Mouse (Mus musculus): ENCODE measurements around the gene Wdr91. TPM values are rescaled to one million over a fixed set of nuclear protein-coding genes. Genes with fewer than 3 reads are reported as not detected.

The Wdr91 gene
- total RNA-seq, 2 experiments from 2014 or later, result 34.5 to 35.2 TPM

- DNase-seq (ENCODE audit: low spot score in 2 of 2), result no peak
These were observed 46.7 kb downstream of the Wdr91 start for GRCm38 (mm10) chr6:34863786-34864514.

- DNase-seq (ENCODE audit: low spot score in 2 of 2), result no peak
These were observed 47.8 kb downstream of the Wdr91 start, which contains the start of gene Tmem140 for GRCm38 (mm10) chr6:34862791-34863403. TSS of gene Tmem140 (plus strand) at chr6:34863146.

- DNase-seq (ENCODE audit: low spot score in 2 of 2), result no peak
These were observed 48.3 kb downstream of the Wdr91 start for GRCm38 (mm10) chr6:34862381-34862780.

GRCm38 (mm10) chr6:34861546-34862053 is 49.1 kb downstream of the Wdr91 start:
- DNase-seq (ENCODE audit: low spot score in 2 of 2), result no peak

GRCm38 (mm10) chr6:34832352-34832751 is 78.3 kb downstream of the Wdr91 start:
- DNase-seq (ENCODE audit: low spot score in 2 of 2), result no peak

Other genes starting within 250 kb of the Wdr91 start
- gene Agbl3, start 130.4 kb downstream of the Wdr91 start, total RNA-seq (2021), result 10 to 100 TPM; 13.5 to 13.7 TPM
- 1 to 10 TPM; 1.6 to 2.7 TPM for gene Tmem140, start 47.7 kb downstream of the Wdr91 start, total RNA-seq (2021)
- gene Cyren, start 32.8 kb downstream of the Wdr91 start, total RNA-seq (2021), result 1 to 10 TPM; 4.5 to 4.8 TPM
- gene Stra8, start 9.3 kb upstream of the Wdr91 start, total RNA-seq (2021), result not detected
- gene Slc23a4, start 77.5 kb upstream of the Wdr91 start, total RNA-seq (2021), result 1 to 10 TPM in 1 of 2 experiments, under 1 TPM in 1; 0.76 to 1.3 TPM
- 10 to 100 TPM; 46.6 to 53.7 TPM for gene Cnot4, start 222.8 kb upstream of the Wdr91 start, total RNA-seq (2021)